Mouse (Mus musculus): ENCODE measurements around the gene Efhb. TPM values are rescaled to one million over a fixed set of nuclear protein-coding genes. Genes with fewer than 3 reads are reported as not detected.
A peak's percentile ranks its signal among the peaks of the same experiment; 100 is the strongest.

The Efhb gene
- total RNA-seq, 1 experiment = 0.40 TPM

GRCm38 (mm10) chr17:53456742-53457141 lies 6.4 kb downstream of the Efhb start:
- H3K9ac ChIP-seq (ENCODE audit: insufficient read depth, low read depth, low read length, poor library complexity, severe bottlenecking) = no peak overlapping the region
- H3K4me1 ChIP-seq (ENCODE audit: control insufficient read depth in 2 of 2, insufficient read depth in 2 of 2, low read length in 2 of 2, poor library complexity in 1 of 2) = peaks cover 0 to 4% of the 10 kb centered on the region in 2 experiments; a peak in 1 of 4 replicates
- no peak for DNase-seq (ENCODE audit: low read depth, low spot score)
- TF ChIP-seq HCFC1 (IDR thresholded peaks at IDR 0.05; ENCODE audit: borderline replicate concordance, insufficient read depth, low read length) (no peak), MAFK (IDR thresholded peaks at IDR 0.05; ENCODE audit: insufficient read depth, low read depth, low read length) (no peak), ZNF384 (IDR thresholded peaks at IDR 0.05; ENCODE audit: low read depth, low read length) (no peak), CHD2 (IDR thresholded peaks at IDR 0.05; ENCODE audit: low read depth, low read length) (no peak), ZC3H11A (IDR thresholded peaks at IDR 0.05; ENCODE audit: borderline replicate concordance, low read depth, low read length) (no peak)
- H3K36me3 ChIP-seq (ENCODE audit: control insufficient read depth, insufficient read depth, low read length, poor library complexity, severe bottlenecking) = no peaks in the 10 kb centered on the region
- H3K9me3 ChIP-seq (ENCODE audit: control insufficient read depth, insufficient read depth, low read depth, low read length) = 0 out of 2 replicates have a peak, but pooled peaks cover 1% of the 10 kb centered on the region
- in situ Hi-C loops (cut with MboI; ENCODE audit: low sequenced_read_pairs in 2 of 2, unreplicated experiment in 2 of 2) = no loop called here
- H3K27ac ChIP-seq (ENCODE audit: insufficient read depth, low read depth, low read length, poor library complexity, severe bottlenecking) = no peak overlapping the region; the same call in 1 of the 2 replicates
- H3K4me3 ChIP-seq (ENCODE audit: insufficient read depth in 1 of 2, low read depth in 1 of 2, low read length in 2 of 2, poor library complexity in 1 of 2, severe bottlenecking in 1 of 2) = no peak overlapping the region

- no peak for DNase-seq (ENCODE audit: low read depth, low spot score)
- H3K4me3 ChIP-seq (ENCODE audit: insufficient read depth in 1 of 2, low read depth in 1 of 2, low read length in 2 of 2, poor library complexity in 1 of 2, severe bottlenecking in 1 of 2) = no peak overlapping the region
- no peak overlapping the region for H3K9ac ChIP-seq (ENCODE audit: insufficient read depth, low read depth, low read length, poor library complexity, severe bottlenecking)
- TF ChIP-seq MAFK (IDR thresholded peaks at IDR 0.05; ENCODE audit: insufficient read depth, low read depth, low read length) (peak; percentile 70), ZNF384 (IDR thresholded peaks at IDR 0.05; ENCODE audit: low read depth, low read length) (no peak)
- H3K27ac ChIP-seq (ENCODE audit: insufficient read depth, low read depth, low read length, poor library complexity, severe bottlenecking) = peak overlapping the region; percentile 43; the same call in 1 of the 2 replicates
- in situ Hi-C loops (cut with MboI; ENCODE audit: low sequenced_read_pairs in 2 of 2, unreplicated experiment in 2 of 2) = no loop called here
- H3K9me3 ChIP-seq (ENCODE audit: control insufficient read depth, insufficient read depth, low read depth, low read length) = 0 out of 2 replicates have a peak, but pooled peaks cover 1% of the 10 kb centered on the region
- H3K36me3 ChIP-seq (ENCODE audit: control insufficient read depth, insufficient read depth, low read length, poor library complexity, severe bottlenecking) = no peaks in the 10 kb centered on the region
- H3K4me1 ChIP-seq (ENCODE audit: control insufficient read depth in 2 of 2, insufficient read depth in 2 of 2, low read length in 2 of 2, poor library complexity in 1 of 2) = peaks cover 0 to 4% of the 10 kb centered on the region in 2 experiments; a peak in 1 of 4 replicates
Measured at GRCm38 (mm10) chr17:53456152-53456551, 7.0 kb downstream of the Efhb start.

- H3K9ac ChIP-seq (ENCODE audit: insufficient read depth, low read depth, low read length, poor library complexity, severe bottlenecking) = no peak overlapping the region
- H3K9me3 ChIP-seq (ENCODE audit: control insufficient read depth, insufficient read depth, low read depth, low read length) = no peaks in the 10 kb centered on the region
- H3K27ac ChIP-seq (ENCODE audit: insufficient read depth, low read depth, low read length, poor library complexity, severe bottlenecking) = no peak overlapping the region
- H3K4me1 ChIP-seq (ENCODE audit: control insufficient read depth in 2 of 2, insufficient read depth in 2 of 2, low read length in 2 of 2, poor library complexity in 1 of 2) = 0 out of 4 replicates have a peak, but pooled peaks cover 0 to 1% of the 10 kb centered on the region in 2 experiments
- H3K4me3 ChIP-seq (ENCODE audit: insufficient read depth in 1 of 2, low read depth in 1 of 2, low read length in 2 of 2, poor library complexity in 1 of 2, severe bottlenecking in 1 of 2) = 0 out of 4 replicates have a peak overlapping the region, but pooled peaks of 1 of the 2 experiments have one; percentile 31
- TF ChIP-seq ZNF384 (IDR thresholded peaks at IDR 0.05; ENCODE audit: low read depth, low read length) (no peak), ZC3H11A (IDR thresholded peaks at IDR 0.05; ENCODE audit: borderline replicate concordance, low read depth, low read length) (0 out of 2 replicates have a peak, but pooled peaks have one; percentile 12)
- in situ Hi-C loops (cut with MboI; ENCODE audit: low sequenced_read_pairs in 2 of 2, unreplicated experiment in 2 of 2) = no loop called here
- DNase-seq (ENCODE audit: low read depth, low spot score) = peak; percentile 45
- H3K36me3 ChIP-seq (ENCODE audit: control insufficient read depth, insufficient read depth, low read length, poor library complexity, severe bottlenecking) = no peaks in the 10 kb centered on the region
Measured at GRCm38 (mm10) chr17:53402689-53403306, 60.3 kb downstream of the Efhb start.

GRCm38 (mm10) chr17:53393201-53393600 lies 69.9 kb downstream of the Efhb start:
- no peak for DNase-seq (ENCODE audit: low read depth, low spot score)
- Histone ChIP-seq H3K9ac (ENCODE audit: insufficient read depth, low read depth, low read length, poor library complexity, severe bottlenecking) (no peak overlapping the region), H3K27ac (ENCODE audit: insufficient read depth, low read depth, low read length, poor library complexity, severe bottlenecking) (no peak overlapping the region), H3K4me3 (ENCODE audit: insufficient read depth in 1 of 2, low read depth in 1 of 2, low read length in 2 of 2, poor library complexity in 1 of 2, severe bottlenecking in 1 of 2) (no peak overlapping the region), H3K4me1 (ENCODE audit: control insufficient read depth in 2 of 2, insufficient read depth in 2 of 2, low read length in 2 of 2, poor library complexity in 1 of 2) (no peaks in the 10 kb centered on the region), H3K9me3 (ENCODE audit: control insufficient read depth, insufficient read depth, low read depth, low read length) (no peaks in the 10 kb centered on the region), H3K36me3 (ENCODE audit: control insufficient read depth, insufficient read depth, low read length, poor library complexity, severe bottlenecking) (no peaks in the 10 kb centered on the region)
- TF ChIP-seq MAFK (IDR thresholded peaks at IDR 0.05; ENCODE audit: insufficient read depth, low read depth, low read length) = peak; percentile 72
- TF ChIP-seq HCFC1 (IDR thresholded peaks at IDR 0.05; ENCODE audit: borderline replicate concordance, insufficient read depth, low read length) = no peak
- in situ Hi-C loops (cut with MboI; ENCODE audit: low sequenced_read_pairs in 2 of 2, unreplicated experiment in 2 of 2) = loop anchor here in 1 of 2 experiments (25.0 kb wide), 1 partner anchor 831 kb away; no protein-coding TSS in a partner anchor

GRCm38 (mm10) chr17:53389507-53389906 lies 73.6 kb downstream of the Efhb start:
- no peak overlapping the region for H3K27ac ChIP-seq (ENCODE audit: insufficient read depth, low read depth, low read length, poor library complexity, severe bottlenecking)
- TF ChIP-seq HCFC1 (IDR thresholded peaks at IDR 0.05; ENCODE audit: borderline replicate concordance, insufficient read depth, low read length) = no peak
- TF ChIP-seq CHD2 (IDR thresholded peaks at IDR 0.05; ENCODE audit: low read depth, low read length) = no peak
- no peak for TF ChIP-seq ZNF384 (IDR thresholded peaks at IDR 0.05; ENCODE audit: low read depth, low read length)
- peak; percentile 73; the same call in 1 of the 2 replicates for TF ChIP-seq ZC3H11A (IDR thresholded peaks at IDR 0.05; ENCODE audit: borderline replicate concordance, low read depth, low read length)
- TF ChIP-seq MAFK (IDR thresholded peaks at IDR 0.05; ENCODE audit: insufficient read depth, low read depth, low read length) = no peak
- H3K4me1 ChIP-seq (ENCODE audit: control insufficient read depth in 2 of 2, insufficient read depth in 2 of 2, low read length in 2 of 2, poor library complexity in 1 of 2) = no peaks in the 10 kb centered on the region
- no peak overlapping the region for H3K4me3 ChIP-seq (ENCODE audit: insufficient read depth in 1 of 2, low read depth in 1 of 2, low read length in 2 of 2, poor library complexity in 1 of 2, severe bottlenecking in 1 of 2)
- in situ Hi-C loops (cut with MboI; ENCODE audit: low sequenced_read_pairs in 2 of 2, unreplicated experiment in 2 of 2) = loop anchor here (10.0 to 25.0 kb wide), 2 partner anchors 825 to 827 kb away; no protein-coding TSS in a partner anchor
- H3K9ac ChIP-seq (ENCODE audit: insufficient read depth, low read depth, low read length, poor library complexity, severe bottlenecking) = no peak overlapping the region
- no peaks in the 10 kb centered on the region for H3K36me3 ChIP-seq (ENCODE audit: control insufficient read depth, insufficient read depth, low read length, poor library complexity, severe bottlenecking)
- DNase-seq (ENCODE audit: low read depth, low spot score) = peak; percentile 25
- H3K9me3 ChIP-seq (ENCODE audit: control insufficient read depth, insufficient read depth, low read depth, low read length) = no peaks in the 10 kb centered on the region
